Mouse (Mus musculus): Measurements from ENCODE around the gene Rabep1.

The Rabep1 gene

GRCm38 (mm10) chr11:70844559-70845456, at the start of gene Rabep1:
Gene Rabep1 (plus strand): TSS chr11:70844778.
- peak; percentile 91 for DNase-seq (ENCODE audit: low read depth)

- no peak for DNase-seq (ENCODE audit: low read depth)
Measured at GRCm38 (mm10) chr11:70802208-70802864, 42.2 kb upstream of the Rabep1 start.

GRCm38 (mm10) chr11:70802865-70803261, 41.7 kb upstream of the Rabep1 start:
- no peak for DNase-seq (ENCODE audit: low read depth)

- DNase-seq (ENCODE audit: low read depth), result peak; percentile 72
Measured at GRCm38 (mm10) chr11:70803711-70804200, 40.8 kb upstream of the Rabep1 start.

- DNase-seq (ENCODE audit: low read depth), result no peak
Measured at GRCm38 (mm10) chr11:70804395-70804794, 40.2 kb upstream of the Rabep1 start.

- no peak for DNase-seq (ENCODE audit: low read depth)
Measured at GRCm38 (mm10) chr11:70805641-70806175, 38.9 kb upstream of the Rabep1 start.

- peak; percentile 30 for DNase-seq (ENCODE audit: low read depth)
Measured at GRCm38 (mm10) chr11:70806697-70807096, 37.9 kb upstream of the Rabep1 start.

GRCm38 (mm10) chr11:70807630-70808029, 36.9 kb upstream of the Rabep1 start:
- no peak for DNase-seq (ENCODE audit: low read depth)

GRCm38 (mm10) chr11:70808101-70808500, 36.5 kb upstream of the Rabep1 start:
- peak; percentile 78 for DNase-seq (ENCODE audit: low read depth)

GRCm38 (mm10) chr11:70809011-70809410, 35.6 kb upstream of the Rabep1 start:
- DNase-seq (ENCODE audit: low read depth), result no peak

- DNase-seq (ENCODE audit: low read depth), result no peak
Measured at GRCm38 (mm10) chr11:70811041-70811440, 33.5 kb upstream of the Rabep1 start.

GRCm38 (mm10) chr11:70811471-70812240, 32.9 kb upstream of the Rabep1 start:
- no peak for DNase-seq (ENCODE audit: low read depth)

GRCm38 (mm10) chr11:70812365-70812764, 32.2 kb upstream of the Rabep1 start, which contains the start of gene Scimp:
Gene Scimp (minus strand): TSS chr11:70812586.
- peak; percentile 57 for DNase-seq (ENCODE audit: low read depth)

GRCm38 (mm10) chr11:70815071-70815470, 29.5 kb upstream of the Rabep1 start:
- DNase-seq (ENCODE audit: low read depth), result no peak

- DNase-seq (ENCODE audit: low read depth), result peak; percentile 80
Measured at GRCm38 (mm10) chr11:70815498-70816078, 29.0 kb upstream of the Rabep1 start.

GRCm38 (mm10) chr11:70816770-70817169, 27.8 kb upstream of the Rabep1 start:
- DNase-seq (ENCODE audit: low read depth), result no peak

- DNase-seq (ENCODE audit: low read depth), result no peak
Measured at GRCm38 (mm10) chr11:70820120-70820519, 24.5 kb upstream of the Rabep1 start.

- DNase-seq (ENCODE audit: low read depth), result peak; percentile 32
Measured at GRCm38 (mm10) chr11:70821728-70822591, 22.6 kb upstream of the Rabep1 start.

GRCm38 (mm10) chr11:70826207-70826606, 18.4 kb upstream of the Rabep1 start:
- peak; percentile 74 for DNase-seq (ENCODE audit: low read depth)

GRCm38 (mm10) chr11:70828975-70829615, 15.5 kb upstream of the Rabep1 start:
- peak; percentile 71 for DNase-seq (ENCODE audit: low read depth)

Data from 416B (cell line).